Mouse (Mus musculus) kidney, postnatal 36 days (tissue): ENCODE measurements around the gene 1700061G19Rik.
"Not testable (repeated sequence)": the region's sequence is repeated elsewhere in the genome, so short reads cannot be mapped to it uniquely, and the experiment has no call there.

Experiments used
- DNase-seq, 2 experiments: peaks; one replicate each; pipeline ENCODE4 v3.0.0; 2021 to 2022; ENCODE audit warnings: mixed read lengths in 2 of 2

1700061G19Rik gene

DNA sequence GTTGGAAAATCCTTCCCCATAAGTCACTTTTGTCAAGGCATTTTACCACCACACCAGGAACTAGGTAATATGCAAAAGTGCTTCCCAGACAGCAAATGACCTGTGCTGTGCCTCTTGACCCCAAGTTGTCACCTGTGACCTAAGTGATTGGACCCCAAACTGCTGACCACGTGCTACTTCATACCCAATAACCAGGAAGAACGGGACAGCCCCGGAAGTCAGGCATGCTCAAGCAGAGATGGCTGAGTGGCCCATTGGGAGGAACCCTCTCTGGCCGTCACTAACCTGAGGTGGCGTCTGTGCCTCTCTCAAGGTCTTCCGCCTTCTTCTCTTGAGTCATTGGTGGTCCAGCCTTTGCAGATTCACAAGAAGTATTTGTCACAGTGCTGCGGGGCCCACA is 2.8 kb upstream of the 1700061G19Rik start:
- DNase-seq, result no peak

- no peak for DNase-seq
Measured at GRCm38 (mm10) chr17:56874237-56874636, 1.0 kb upstream of the 1700061G19Rik start, which contains the start of gene Acsbg2. Gene Acsbg2, minus strand, starts transcription at chr17:56874447.

DNA sequence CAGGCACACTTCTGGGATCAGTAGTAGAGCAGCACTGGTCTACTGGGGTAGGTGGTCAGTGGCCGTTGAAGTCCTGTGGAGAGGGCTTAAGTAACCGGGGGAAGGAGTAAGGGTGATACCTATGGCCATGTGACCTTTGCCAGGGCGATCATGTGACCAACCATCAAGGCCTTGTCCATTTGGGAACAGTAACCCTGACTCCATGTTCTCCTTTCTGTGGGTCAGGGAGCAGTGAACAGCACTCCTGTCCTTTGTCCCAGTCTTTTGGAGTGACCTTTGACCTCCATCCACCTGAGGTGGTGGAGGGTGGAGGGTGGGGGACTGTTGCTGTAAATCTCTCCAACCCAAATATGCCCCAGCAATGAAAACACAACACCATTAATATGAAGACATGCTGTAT is 1.2 kb downstream of the 1700061G19Rik start:
- DNase-seq, result no peak

GRCm38 (mm10) chr17:56876981-56877380 is 1.7 kb downstream of the 1700061G19Rik start:
- no peak for DNase-seq

- DNase-seq, result no peak
Measured at GRCm38 (mm10) chr17:56877426-56877825, 2.1 kb downstream of the 1700061G19Rik start.

DNA sequence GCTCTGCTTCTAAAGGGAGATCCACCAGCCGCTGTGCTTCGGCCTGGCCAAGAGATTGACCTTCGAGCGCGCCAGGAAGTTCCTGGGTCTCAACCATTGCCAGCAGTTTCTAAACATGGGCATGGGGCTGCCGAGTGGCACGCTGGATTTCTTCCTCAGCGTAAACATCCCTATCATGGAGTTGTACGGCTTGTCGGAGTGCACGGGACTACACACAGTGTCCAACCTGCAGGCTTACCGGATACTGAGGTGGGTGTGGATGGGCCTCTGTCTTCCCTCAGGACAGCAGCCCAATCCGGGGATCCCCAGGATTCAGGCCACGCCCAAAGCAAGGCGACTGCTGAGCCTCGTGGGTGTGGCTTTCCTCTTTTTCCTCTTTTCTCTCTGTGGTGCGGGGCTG is 8.3 kb downstream of the 1700061G19Rik start:
- no peak for DNase-seq

GRCm38 (mm10) chr17:56884331-56884730 is 9.1 kb downstream of the 1700061G19Rik start:
- peak; percentile 19 to 48 for DNase-seq

- DNase-seq, result no peak
Measured at GRCm38 (mm10) chr17:56884809-56885208, 9.5 kb downstream of the 1700061G19Rik start.

GRCm38 (mm10) chr17:56888050-56888449 is 12.8 kb downstream of the 1700061G19Rik start:
- no peak for DNase-seq

- no peak for DNase-seq
Measured at GRCm38 (mm10) chr17:56890018-56890417, 14.7 kb downstream of the 1700061G19Rik start.

GRCm38 (mm10) chr17:56895368-56895918 is 20.2 kb downstream of the 1700061G19Rik start:
- peak; percentile 33 to 58 for DNase-seq

- DNase-seq, result no peak
Measured at GRCm38 (mm10) chr17:56896513-56897129, 21.3 kb downstream of the 1700061G19Rik start.

GRCm38 (mm10) chr17:56897630-56898195 is 22.4 kb downstream of the 1700061G19Rik start:
- peak; percentile 76 to 92 for DNase-seq

DNA sequence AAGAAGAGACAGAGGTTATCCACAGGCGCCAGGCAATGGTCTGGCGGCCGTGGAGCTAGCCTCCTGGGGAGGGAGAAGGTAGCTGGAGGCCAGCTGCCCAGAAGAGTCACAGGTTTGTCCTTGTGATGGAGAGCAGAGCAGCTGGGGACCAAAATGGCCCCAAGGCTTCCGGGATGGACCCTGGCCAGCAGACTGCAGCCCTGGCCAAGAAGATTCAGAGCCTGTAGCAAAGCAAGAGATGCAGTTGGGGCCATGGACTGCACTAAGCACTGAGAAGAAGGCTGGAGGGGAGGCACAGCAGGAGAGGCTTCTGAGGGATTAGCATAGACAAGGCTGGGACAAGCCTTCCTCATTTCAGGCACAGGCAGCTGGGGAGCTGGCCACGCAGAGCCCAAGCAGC is 27.4 kb downstream of the 1700061G19Rik start:
- DNase-seq, result peak in 1 of 2 experiments; percentile 22

DNA sequence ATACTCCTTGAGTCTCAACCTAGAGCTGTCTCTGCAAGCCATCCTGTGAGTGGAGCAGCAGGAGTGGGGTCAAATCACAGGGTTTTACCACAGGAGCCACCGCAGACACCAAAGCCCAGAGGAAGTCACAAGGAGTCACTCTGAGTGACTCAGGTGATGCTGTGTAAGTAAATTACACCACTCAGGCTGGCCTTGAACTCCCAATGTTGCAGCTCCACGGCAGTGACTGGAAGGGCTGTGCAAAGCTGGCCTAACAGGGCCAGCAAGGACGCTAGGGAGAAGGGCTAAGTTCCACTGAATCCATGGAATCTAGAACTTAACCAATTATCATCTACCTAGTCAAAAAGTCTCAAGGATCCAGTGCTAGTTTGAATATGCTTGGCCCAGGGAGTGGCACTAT is 30.9 kb downstream of the 1700061G19Rik start:
- no peak for DNase-seq

DNA sequence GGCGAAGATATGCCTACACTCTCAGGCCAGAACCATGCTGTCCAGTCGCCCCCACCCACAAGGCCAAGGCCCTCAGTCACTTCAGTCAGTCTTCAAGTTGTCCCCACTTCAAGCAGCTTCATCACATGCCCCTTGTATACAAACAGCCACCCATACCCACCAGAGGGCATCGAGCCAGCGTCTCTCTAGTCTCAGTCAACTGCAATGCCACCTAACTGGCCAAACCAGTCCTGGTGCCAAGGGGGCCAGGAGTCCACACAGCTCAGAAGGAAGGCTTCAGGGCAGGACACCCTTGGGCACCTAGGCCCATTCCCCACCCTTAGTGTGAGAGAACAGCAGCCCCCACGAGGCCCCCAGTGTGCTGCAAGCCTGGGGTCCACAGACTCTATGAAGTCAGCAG is 31.8 kb downstream of the 1700061G19Rik start:
- peak; percentile 74 to 84 for DNase-seq

DNA sequence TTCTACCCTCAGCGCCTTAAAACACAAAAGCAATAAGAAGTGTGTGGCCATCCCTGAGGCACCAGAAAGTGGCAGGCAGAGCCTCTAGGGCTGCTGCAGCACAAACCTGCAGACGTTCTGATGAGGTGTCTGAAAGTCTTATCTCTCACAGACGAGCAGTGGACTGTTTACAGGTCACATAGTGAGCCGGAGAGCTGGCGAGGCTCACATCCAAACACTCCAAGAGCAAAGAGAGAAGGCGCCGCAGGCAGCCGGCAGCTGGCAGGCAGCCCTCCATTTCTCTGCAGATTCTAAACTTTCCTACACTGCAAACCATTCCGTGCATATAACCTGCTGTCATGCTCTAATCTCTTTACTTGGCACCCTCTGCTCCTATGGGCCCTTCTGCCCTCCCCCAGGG is 32.6 kb downstream of the 1700061G19Rik start:
- DNase-seq, result peak in 1 of 2 experiments; percentile 27

GRCm38 (mm10) chr17:56909764-56910163 is 34.5 kb downstream of the 1700061G19Rik start:
- DNase-seq, result not testable (repeated sequence)

DNA sequence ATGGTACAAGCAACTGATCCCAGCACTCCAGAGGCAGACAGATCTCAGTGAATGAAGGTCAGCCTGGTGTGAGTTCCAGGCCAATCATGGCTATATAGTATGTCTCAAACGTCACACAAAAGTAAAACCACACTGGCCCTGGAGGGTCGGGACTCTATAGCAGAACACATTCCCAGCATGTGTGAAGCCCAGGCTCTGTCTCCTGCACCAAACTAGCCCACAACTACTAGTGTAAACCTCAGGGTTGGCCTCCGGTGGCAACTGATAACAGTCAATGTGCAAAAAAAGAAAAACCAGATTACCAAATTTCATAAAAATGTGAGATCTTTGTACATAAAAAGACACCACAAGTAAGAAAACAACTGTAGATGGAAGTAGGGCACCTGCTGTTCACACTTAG is 37.7 kb downstream of the 1700061G19Rik start:
- no peak for DNase-seq

DNA sequence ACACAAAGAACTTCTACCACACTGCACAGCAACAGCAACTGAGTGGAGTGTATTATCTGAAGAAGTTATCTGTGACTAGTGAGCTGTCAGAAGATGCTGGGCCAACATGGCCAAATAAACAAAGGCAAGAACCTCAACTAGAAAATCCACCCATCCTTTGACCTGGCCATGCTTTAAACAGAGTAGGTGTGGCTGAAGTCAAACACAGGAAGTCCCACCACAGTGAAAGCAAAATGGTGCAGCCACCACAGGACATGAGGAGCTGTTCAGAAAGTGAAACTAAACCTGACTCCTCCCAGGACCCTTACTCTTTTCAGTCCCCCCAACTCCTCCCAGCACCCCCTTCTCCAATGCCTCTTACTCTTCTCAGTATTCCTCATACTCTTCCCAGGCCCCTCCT is 38.2 kb downstream of the 1700061G19Rik start:
- DNase-seq, result no peak

DNA sequence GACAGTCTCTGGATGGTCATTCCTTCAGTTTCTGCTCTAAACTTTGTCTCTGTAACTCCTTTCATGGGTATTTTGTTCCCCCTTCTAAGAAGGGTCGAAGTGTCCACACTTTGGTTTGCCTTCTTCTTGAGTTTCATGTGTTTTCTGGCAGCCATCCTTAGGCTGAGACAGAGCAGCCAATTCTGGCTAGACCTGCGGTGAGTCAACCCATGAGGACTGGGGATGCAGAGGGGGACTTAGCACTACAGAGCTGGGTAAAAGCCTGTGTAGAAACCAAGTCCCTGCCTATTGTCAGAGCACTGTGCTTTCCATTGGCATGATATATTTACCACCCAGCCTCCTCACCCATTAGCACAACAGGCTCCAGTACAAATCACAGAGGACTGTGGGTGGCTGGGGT is 41.9 kb downstream of the 1700061G19Rik start:
- DNase-seq, result no peak

DNA sequence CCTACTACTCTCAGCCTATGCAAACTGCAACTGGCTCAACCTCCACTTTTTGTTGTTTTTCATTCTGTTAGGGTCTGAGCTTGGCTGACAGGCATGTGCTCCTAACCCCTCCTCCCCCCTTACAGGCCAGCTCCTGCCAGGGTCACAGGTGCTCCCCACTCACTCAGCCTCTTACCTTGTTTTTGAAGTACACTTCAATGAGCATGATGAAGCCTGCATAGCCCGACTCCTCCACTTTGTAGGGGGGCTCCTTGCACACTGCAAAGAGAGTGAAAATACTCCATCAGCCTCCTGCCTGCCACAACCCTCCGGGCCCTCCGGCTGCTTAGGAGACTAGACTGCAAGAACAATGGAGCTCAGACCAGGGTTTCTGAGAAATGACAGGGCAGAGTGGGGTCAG is 44.4 kb downstream of the 1700061G19Rik start:
- DNase-seq, result no peak

DNA sequence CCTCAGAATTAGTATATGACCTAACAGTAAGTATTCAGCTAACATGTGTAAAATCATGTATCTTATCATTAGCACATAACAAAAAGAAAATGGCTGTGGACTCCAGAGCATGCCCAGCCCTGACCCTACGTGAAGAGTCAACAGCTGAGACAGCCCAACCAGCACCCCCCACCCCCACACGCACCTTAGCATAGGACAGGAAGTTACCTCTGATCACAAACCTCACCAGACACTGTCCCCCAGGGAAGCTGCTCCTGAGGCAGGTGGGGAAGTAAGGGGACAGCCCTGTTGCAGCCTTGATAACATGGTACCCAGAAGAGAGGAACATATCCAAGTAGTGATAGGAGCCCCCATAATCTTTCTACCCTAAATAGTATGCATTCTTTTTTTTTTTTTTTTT is 50.7 kb downstream of the 1700061G19Rik start:
- DNase-seq, result no peak

GRCm38 (mm10) chr17:56929101-56929500 is 53.8 kb downstream of the 1700061G19Rik start:
- DNase-seq, result no peak
